Mouse (Mus musculus): ENCODE results near the gene Hddc3. TPM values are rescaled to one million over a fixed set of nuclear protein-coding genes. Genes with fewer than 3 reads are reported as not detected.

Gene Hddc3
- polyA plus RNA-seq, 1 experiment from 2014 or later, result 78.7 TPM

GRCm38 (mm10) chr7:80374733-80375132 lies 31.8 kb downstream of the Hddc3 start:
- no peak for DNase-seq (ENCODE audit: low read depth, low spot score)
- H3K27me3 ChIP-seq, result no peaks in the 10 kb centered on the region
- no peak for ATAC-seq
- ChIA-PET CTCF (interaction anchor here (0.8 to 1.0 kb wide), 2 partner anchors 33 to 210 kb away, joined by 3 read pairs; no protein-coding TSS in a partner anchor), POLR2A (no interaction called here)
- in situ Hi-C loops (cut with MboI; ENCODE audit: low pct_unique_long_range_greater_than_20kb), result loop anchor here (5.0 to 25.0 kb wide), 3 partner anchors 32 to 463 kb away; partner anchors contain the start of genes Crtc3, Hddc3, Iqgap1 and Unc45a
- TF ChIP-seq CTCF (IDR thresholded peaks at IDR 0.05), result no peak

DNA sequence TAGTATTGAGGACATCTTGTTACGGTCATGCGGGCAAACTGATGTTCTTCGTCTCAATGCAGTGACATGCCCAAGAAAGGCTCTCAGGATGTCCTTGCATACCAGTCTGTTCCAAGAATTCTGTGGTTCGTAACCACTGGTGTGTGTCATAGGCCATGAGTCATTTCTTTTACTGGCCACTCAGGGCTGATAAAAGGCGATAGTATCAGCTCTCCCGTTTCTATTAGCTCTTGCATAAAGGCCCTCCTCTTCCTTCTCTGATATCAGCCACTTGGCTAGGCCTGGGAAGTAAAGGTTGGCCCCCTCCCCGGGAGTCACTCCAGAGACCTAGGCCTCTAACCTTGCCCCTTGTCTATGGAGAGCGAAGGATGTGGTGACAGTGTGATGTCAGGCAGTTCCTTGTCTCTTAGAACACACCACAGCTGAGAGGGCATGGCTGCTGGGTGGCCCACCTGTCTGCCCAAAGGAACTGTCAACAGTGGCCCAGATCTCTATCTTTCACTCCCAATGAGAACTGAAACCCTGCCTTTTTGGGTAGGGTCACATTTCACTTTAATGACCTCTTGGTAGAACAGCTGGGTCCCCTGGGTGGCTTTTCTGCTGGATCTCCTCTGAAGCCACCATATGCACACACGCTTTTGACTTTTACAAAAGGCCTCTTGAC lies 32.6 kb downstream of the Hddc3 start:
- POLR2A ChIA-PET, result no interaction called here

GRCm38 (mm10) chr7:80376192-80376591 lies 33.3 kb downstream of the Hddc3 start:
- H3K27me3 ChIP-seq, result no peaks in the 10 kb centered on the region
- ChIA-PET POLR2A (no interaction called here), CTCF (interaction anchor here (3.6 kb wide), 1 partner anchor 10 kb away, joined by 14 read pairs; the partner anchor contains the start of gene Fes)
- TF ChIP-seq CTCF (IDR thresholded peaks at IDR 0.05), result no peak
- in situ Hi-C loops (cut with MboI; ENCODE audit: low pct_unique_long_range_greater_than_20kb), result loop anchor here (5.0 to 25.0 kb wide), 3 partner anchors 34 to 461 kb away; partner anchors contain the start of genes Crtc3, Hddc3, Iqgap1 and Unc45a
- no peak for DNase-seq (ENCODE audit: low read depth, low spot score)
- no peak for ATAC-seq

More for the DNA sequence above, 32.6 kb downstream of the Hddc3 start:
- CTCF ChIA-PET, result interaction anchor here (0.6 to 3.6 kb wide), 4 partner anchors 11 to 234 kb away, joined by 3 to 14 read pairs (median 3); partner anchors contain the start of gene Fes
- DNase-seq (ENCODE audit: low read depth, low spot score), result peak; percentile 50
- in situ Hi-C loops (cut with MboI; ENCODE audit: low pct_unique_long_range_greater_than_20kb), result loop anchor here (5.0 to 25.0 kb wide), 3 partner anchors 33 to 462 kb away; partner anchors contain the start of genes Crtc3, Hddc3, Iqgap1 and Unc45a
- no peak for TF ChIP-seq CTCF (IDR thresholded peaks at IDR 0.05)
- ATAC-seq, result peak; percentile 80
- no peaks in the 10 kb centered on the region for H3K27me3 ChIP-seq

GRCm38 (mm10) chr7:80377471-80377870 lies 34.6 kb downstream of the Hddc3 start:
- in situ Hi-C loops (cut with MboI; ENCODE audit: low pct_unique_long_range_greater_than_20kb), result loop anchor here (5.0 to 25.0 kb wide), 3 partner anchors 35 to 460 kb away; partner anchors contain the start of genes Crtc3, Hddc3, Iqgap1 and Unc45a
- DNase-seq (ENCODE audit: low read depth, low spot score), result no peak
- TF ChIP-seq CTCF (IDR thresholded peaks at IDR 0.05), result no peak

DNA sequence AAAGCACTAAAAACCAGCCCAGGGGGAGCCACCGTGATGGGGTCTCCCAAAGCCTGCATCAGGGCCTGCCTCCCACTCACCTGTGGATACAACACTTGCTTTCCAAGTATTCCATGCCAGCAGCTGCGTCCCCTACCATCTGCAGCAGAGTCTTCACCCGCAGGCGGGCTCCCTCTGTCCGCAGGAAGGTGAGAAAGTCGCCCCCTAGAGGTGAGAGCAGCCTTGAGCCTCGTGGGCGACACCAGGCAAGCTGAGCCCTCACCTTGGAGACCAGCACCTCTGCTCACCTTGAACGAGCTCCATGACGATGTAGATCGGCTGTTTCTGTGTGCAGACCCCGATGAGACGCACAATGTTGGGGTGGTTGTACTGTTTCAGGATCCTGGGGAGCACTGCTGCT lies 36.6 kb downstream of the Hddc3 start:
- DNase-seq (ENCODE audit: low read depth, low spot score), result no peak
- CTCF ChIA-PET, result interaction anchor here (0.9 to 2.4 kb wide), 7 partner anchors 9 to 205 kb away, joined by 3 to 7 read pairs (median 3); partner anchors contain the start of genes Hddc3, Man2a2 and Unc45a
- in situ Hi-C loops (cut with MboI; ENCODE audit: low pct_unique_long_range_greater_than_20kb), result loop anchor here (5.0 to 25.0 kb wide), 3 partner anchors 37 to 458 kb away; partner anchors contain the start of genes Crtc3, Hddc3, Iqgap1 and Unc45a
- POLR2A ChIA-PET, result no interaction called here
- ATAC-seq, result no peak
- H3K27me3 ChIP-seq, result no peaks in the 10 kb centered on the region
- TF ChIP-seq CTCF (IDR thresholded peaks at IDR 0.05), result no peak

More at GRCm38 (mm10) chr7:80377471-80377870, 34.6 kb downstream of the Hddc3 start:
- CTCF ChIA-PET, result interaction anchor here (1.3 to 3.6 kb wide), 4 partner anchors 9 to 207 kb away, joined by 3 to 14 read pairs (median 10); partner anchors contain the start of genes Fes and Unc45a
- POLR2A ChIA-PET, result no interaction called here
- H3K27me3 ChIP-seq, result no peaks in the 10 kb centered on the region
- ATAC-seq, result no peak

DNA sequence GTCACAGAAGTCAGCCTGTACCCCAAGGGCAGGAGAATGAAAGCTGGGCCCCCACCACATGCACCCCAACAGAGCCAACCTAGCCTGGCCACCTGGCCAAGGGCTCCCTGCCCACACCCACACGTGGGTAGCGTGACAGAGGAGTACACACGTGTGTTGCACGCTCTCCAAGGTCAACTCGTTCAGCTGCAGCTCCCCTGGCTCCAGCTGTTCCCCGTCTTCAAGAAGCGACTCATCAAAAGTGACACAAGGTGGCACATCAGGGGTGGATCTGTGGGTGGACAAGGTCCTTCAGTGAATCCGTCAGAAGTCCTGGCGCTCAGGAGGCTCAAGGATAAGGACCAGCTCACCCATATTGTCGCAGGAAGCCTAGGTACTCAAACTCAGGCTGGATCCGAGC lies 40.0 kb downstream of the Hddc3 start:
- in situ Hi-C loops (cut with MboI; ENCODE audit: low pct_unique_long_range_greater_than_20kb), result loop anchor here (25.0 kb wide), 2 partner anchors 304 to 454 kb away; partner anchors contain the start of genes Crtc3 and Iqgap1
- ChIA-PET CTCF (interaction anchor here (0.9 to 3.7 kb wide), 3 partner anchors 11 to 198 kb away, joined by 3 to 19 read pairs (median 10); partner anchors contain the start of genes Hddc3 and Unc45a), POLR2A (no interaction called here)
- TF ChIP-seq CTCF (IDR thresholded peaks at IDR 0.05), result no peak
- no peak for ATAC-seq
- H3K27me3 ChIP-seq, result no peaks in the 10 kb centered on the region
- no peak for DNase-seq (ENCODE audit: low read depth, low spot score)

DNA sequence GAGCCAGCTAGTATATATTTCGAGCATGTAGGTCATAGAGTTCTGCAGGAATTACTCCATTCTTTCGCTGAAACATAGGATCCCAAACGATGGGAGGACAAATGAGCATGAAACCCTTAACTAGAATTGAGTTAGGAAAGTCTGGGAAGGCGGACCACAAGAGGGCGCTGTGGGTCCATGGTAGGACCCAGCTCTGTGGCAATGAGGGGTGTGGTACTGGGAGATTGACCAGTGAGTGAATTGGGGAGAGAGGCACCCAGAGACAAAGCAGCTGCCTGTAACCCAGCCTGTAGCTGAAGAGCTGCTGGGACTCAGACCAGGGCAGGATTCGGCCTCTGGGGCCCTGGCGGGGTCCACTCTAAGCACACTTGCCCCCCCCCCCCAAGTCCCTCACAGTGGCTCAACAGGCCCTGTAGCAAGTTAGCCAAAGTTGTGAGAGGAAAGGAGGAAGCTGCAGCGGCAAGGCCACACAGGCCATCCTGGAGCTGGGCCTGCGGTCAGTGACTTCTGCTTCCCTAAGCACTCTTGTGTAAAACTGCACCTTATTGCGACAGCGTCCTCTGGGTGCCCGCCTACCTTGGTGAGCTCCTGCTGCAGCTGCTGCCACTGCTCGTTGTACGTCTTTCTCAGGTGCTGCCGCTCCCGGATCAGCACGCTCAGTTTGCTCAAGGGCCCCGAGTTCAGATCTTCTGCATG lies 43.5 kb downstream of the Hddc3 start:
- CTCF ChIA-PET, result interaction anchor here (0.7 to 3.3 kb wide), 10 partner anchors 9 to 194 kb away, joined by 3 to 47 read pairs (median 4); partner anchors contain the start of genes Blm and Unc45a
- in situ Hi-C loops (cut with MboI; ENCODE audit: low pct_unique_long_range_greater_than_20kb), result loop anchor here (5.0 to 25.0 kb wide), 3 partner anchors 196 to 451 kb away; partner anchors contain the start of genes Crtc3 and Iqgap1
- no peak for ATAC-seq

DNA sequence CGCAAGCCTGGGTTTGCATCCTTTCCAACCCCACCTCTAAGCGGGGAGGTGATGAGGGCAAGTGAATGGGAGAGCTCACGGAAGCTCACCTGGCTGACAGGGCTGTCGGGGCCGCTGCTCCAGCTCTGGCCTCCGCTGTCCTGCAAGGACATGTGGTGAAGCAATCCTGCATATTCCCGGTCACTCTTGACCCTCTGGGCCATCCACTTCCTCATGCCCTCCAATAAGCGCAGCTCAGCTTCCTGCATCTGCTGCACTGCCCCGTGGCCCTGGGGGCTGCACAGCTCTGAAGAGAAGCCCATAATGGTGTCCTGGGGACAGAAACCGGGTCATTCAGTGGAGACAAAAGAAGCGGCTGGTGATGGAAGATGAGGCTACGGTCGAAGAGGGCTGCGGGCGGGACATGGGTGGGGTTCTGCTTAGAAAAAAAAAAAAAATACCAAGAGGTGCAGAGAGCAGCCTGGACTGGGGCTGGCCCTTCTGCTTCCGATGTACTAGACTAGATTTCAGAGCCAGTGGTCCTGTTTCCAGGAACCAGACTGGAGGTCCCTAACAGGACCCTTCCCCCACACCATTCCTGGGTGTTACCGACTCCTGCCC lies 44.2 kb downstream of the Hddc3 start:
- in situ Hi-C loops (cut with MboI; ENCODE audit: low pct_unique_long_range_greater_than_20kb), result loop anchor here (5.0 to 25.0 kb wide), 3 partner anchors 195 to 450 kb away; partner anchors contain the start of genes Crtc3 and Iqgap1
- no peaks in the 10 kb centered on the region for H3K27me3 ChIP-seq
- TF ChIP-seq CTCF (IDR thresholded peaks at IDR 0.05), result no peak
- ChIA-PET CTCF (interaction anchor here (0.7 to 3.3 kb wide), 7 partner anchors 10 to 193 kb away, joined by 3 to 47 read pairs (median 5); partner anchors contain the start of gene Blm), POLR2A (interaction anchor here (0.6 kb wide), 1 partner anchor 99 kb away, joined by 4 read pairs; no protein-coding TSS in a partner anchor)
- DNase-seq (ENCODE audit: low read depth, low spot score), result no peak
- ATAC-seq, result no peak

More for the DNA sequence above, 43.5 kb downstream of the Hddc3 start:
- no peak for DNase-seq (ENCODE audit: low read depth, low spot score)
- POLR2A ChIA-PET, result interaction anchor here (0.6 kb wide), 1 partner anchor 100 kb away, joined by 4 read pairs; no protein-coding TSS in a partner anchor
- no peaks in the 10 kb centered on the region for H3K27me3 ChIP-seq
- no peak for TF ChIP-seq CTCF (IDR thresholded peaks at IDR 0.05)

Measured in Patski (cell line).